Comparison of ENCODE assay signal across 10 mouse cellular contexts in genomic region chr19:4989434-4990255, GRCm38 (mm10). TPM values are rescaled to one million over a fixed set of nuclear protein-coding genes. Genes with fewer than 3 reads are reported as not detected.
DNase-seq lines count a peak whose midpoint lies in the region; ATAC-seq and TF ChIP-seq lines count a peak whose summit lies in the region.
"Had no signal": no experiment of that assay in that cellular context is flagged by ENCODE, and none has a peak within 500 bp of the region (broad histone marks: within the 10 kb centered on the region; RNA-seq: fewer than 3 reads in every experiment).

No protein-coding gene starts in this region.

- intact Hi-C loops in left cerebral cortex, adult 2 months (cut with DNase I) = loop anchor here (1.0 kb wide), 1 partner anchor 12 kb away; no protein-coding TSS in a partner anchor

- no peaks in the 10 kb centered on the region for H3K36me3 ChIP-seq in heart, embryonic 11.5 days (ENCODE audit: control insufficient read depth, insufficient read depth, low read length)

- peak overlapping the region; percentile 59; the same call in 1 of the 2 replicates for H3K4me2 ChIP-seq in heart, embryonic 11.5 days

- no peak for DNase-seq in heart, postnatal 4 days
- peak; percentile 83 to 91 for DNase-seq in left cerebral cortex, adult 2 months (ENCODE audit: extremely low spot score in 1 of 2, low spot score in 2 of 2)
- DNase-seq in right cerebral cortex, adult 18-20 months = peak; percentile 87
- DNase-seq in T-cell, adult 2 months (ENCODE audit: low spot score) = no peak
- DNase-seq in kidney, postnatal 25 days = no peak
- DNase-seq in adrenal gland, adult 8-10 months = no peak

- no peaks in the 10 kb centered on the region for H3K9me3 ChIP-seq in heart, embryonic 11.5 days (replicated peaks; ENCODE audit: control insufficient read depth, low read length)

- H3K27ac ChIP-seq in heart, embryonic 11.5 days (ENCODE audit: low read depth, low read length) = no peak overlapping the region
- peak overlapping the region; percentile 86 for H3K27ac ChIP-seq in left cerebral cortex, adult 2 months
- H3K27ac ChIP-seq: kidney, postnatal 0 days had no signal

- WGBS in heart, embryonic 11.5 days (ENCODE audit: insufficient replicate concordance) = 20% methylated on average over 47 of the region's 47 CpGs

- no peak for TF ChIP-seq CTCF in left cerebral cortex, adult 2 months (IDR thresholded peaks at IDR 0.05)

- ATAC-seq in heart, embryonic 11.5 days (replicated peaks; ENCODE audit: insufficient number of reproducible peaks, low FRiP score, low TSS enrichment) = no peak
- ATAC-seq in frontal cortex, adult (ENCODE audit: low TSS enrichment) = peak; percentile 11

- peaks cover 28% of the 10 kb centered on the region for H3K4me1 ChIP-seq in heart, embryonic 11.5 days (ENCODE audit: control insufficient read depth, insufficient read depth, low read length)

- H3K4me3 ChIP-seq in heart, embryonic 11.5 days (ENCODE audit: low read depth, low read length) = no peak overlapping the region
- H3K4me3 ChIP-seq in left cerebral cortex, adult 2 months = peak overlapping the region; percentile 76

- peaks cover 44% of the 10 kb centered on the region for H3K27me3 ChIP-seq in heart, embryonic 11.5 days (ENCODE audit: control insufficient read depth, insufficient read depth, low read length)

- H3K9ac ChIP-seq in heart, embryonic 11.5 days (ENCODE audit: low read depth, low read length) = no peak overlapping the region

RNA-seq across cellular contexts. Expression of gene Npas4, which starts 0.5 kb away (rescaled TPM):
- polyA plus RNA-seq in heart, embryonic 11.5 days (2014; fragmentation: Nextera tagmentation; extraction: Ambion mirVana) = 0.11 and 0.13 TPM in 2 replicates
- total RNA-seq in heart, postnatal 4 days (2021) = under 1 TPM; 0.57 to 0.68 TPM
- total RNA-seq in left cerebral cortex, adult 2 months (2021) = 10 to 100 TPM; 21.7 to 33.7 TPM
- total RNA-seq in adrenal gland, adult 8-10 months (2022) = under 1 TPM; 0.17 to 0.43 (median 0.32) TPM
- total RNA-seq: neutrophil, adult 5-6 weeks had no signal
- polyA plus RNA-seq: kidney, postnatal 0 days had no signal

RNA-seq across cellular contexts. Expression of gene Mrpl11, which starts 27.7 kb away (rescaled TPM):
- 117 and 129 TPM in 2 replicates for polyA plus RNA-seq in heart, embryonic 11.5 days (2014; fragmentation: Nextera tagmentation; extraction: Ambion mirVana)
- 10 to 100 TPM; 60.9 to 63.8 TPM for total RNA-seq in heart, postnatal 4 days (2021)
- total RNA-seq in left cerebral cortex, adult 2 months (2021) = 10 to 100 TPM; 52.7 to 55.3 TPM
- total RNA-seq in adrenal gland, adult 8-10 months (2022) = 10 to 100 TPM; 44.6 to 56.9 (median 53.6) TPM

RNA-seq across cellular contexts. Expression of gene Slc29a2, which starts 34.0 kb away (rescaled TPM):
- 8.2 and 10.3 TPM in 2 replicates for polyA plus RNA-seq in heart, embryonic 11.5 days (2014; fragmentation: Nextera tagmentation; extraction: Ambion mirVana)
- total RNA-seq in heart, postnatal 4 days (2021) = 10 to 100 TPM; 20.0 to 20.8 TPM
- 10 to 100 TPM; 16.6 to 16.7 TPM for total RNA-seq in left cerebral cortex, adult 2 months (2021)
- 1 to 10 TPM; 4.0 to 5.7 (median 4.5) TPM for total RNA-seq in adrenal gland, adult 8-10 months (2022)
- total RNA-seq: neutrophil, adult 5-6 weeks had no signal

RNA-seq across cellular contexts. Expression of gene Peli3, which starts 46.7 kb away (rescaled TPM):
- 0.86 and 1.1 TPM in 2 replicates for polyA plus RNA-seq in heart, embryonic 11.5 days (2014; fragmentation: Nextera tagmentation; extraction: Ambion mirVana)
- total RNA-seq in heart, postnatal 4 days (2021) = 1 to 10 TPM in 1 of 2 experiments, under 1 TPM in 1; 0.71 to 1.2 TPM
- 10 to 100 TPM; 27.9 to 31.8 TPM for total RNA-seq in left cerebral cortex, adult 2 months (2021)
- 10 to 100 TPM; 10.9 to 19.5 (median 15.2) TPM for total RNA-seq in adrenal gland, adult 8-10 months (2022)

RNA-seq across cellular contexts. Expression of gene B4gat1, which starts 49.0 kb away (rescaled TPM):
- 37.4 and 46.9 TPM in 2 replicates for polyA plus RNA-seq in heart, embryonic 11.5 days (2014; fragmentation: Nextera tagmentation; extraction: Ambion mirVana)
- total RNA-seq in heart, postnatal 4 days (2021) = 10 to 100 TPM; 33.0 to 36.8 TPM
- 100 to 1,000 TPM; 109 to 131 TPM for total RNA-seq in left cerebral cortex, adult 2 months (2021)
- 10 to 100 TPM; 44.3 to 54.2 (median 51.8) TPM for total RNA-seq in adrenal gland, adult 8-10 months (2022)

Comparison
In these comparisons a context has a peak if more than half of its experiments do, and no peak if none do; other contexts are left out.
1. DNase-seq: peak in left cerebral cortex, adult 2 months (2 of 2) and right cerebral cortex, adult 18-20 months (single experiment); none in heart, postnatal 4 days (single experiment), T-cell, adult 2 months (single experiment), kidney, postnatal 25 days (0 of 2) and adrenal gland, adult 8-10 months (single experiment).
2. RNA of gene Npas4, which starts 0.5 kb away (total RNA-seq): 21.7 to 33.7 TPM in left cerebral cortex, adult 2 months; 0.57 to 0.68 TPM in heart, postnatal 4 days and 0.17 to 0.43 TPM in adrenal gland, adult 8-10 months; every median in the first group is over 10 times any median in the second.